Mouse (Mus musculus) liver, embryonic 13.5 days (tissue): ENCODE measurements around the gene H2al1k. TPM values are rescaled to one million over a fixed set of nuclear protein-coding genes. Genes with fewer than 3 reads are reported as not detected.
"Not testable (repeated sequence)": the region's sequence is repeated elsewhere in the genome, so short reads cannot be mapped to it uniquely, and the experiment has no call there.

Source experiments
- ATAC-seq: fragments of 200-750 bp; cut with Nextera tagmentation; 2 replicates; pipeline ENCODE4 v1.8.0; 2017; ENCODE audit warnings: low read depth, mild to moderate bottlenecking, moderate number of reproducible peaks, moderate library complexity
- DNase-seq: peaks from one replicate; pipeline ENCODE4 v3.0.0; 2022
- H3K27ac ChIP-seq: fragments of 300-500 bp; sonication (generic); 2 replicates; pipeline ENCODE4 v1.5.1; 2015; ENCODE audit warnings: moderate library complexity, mild to moderate bottlenecking, inconsistent platforms
- H3K27me3 ChIP-seq: fragments of 300-500 bp; sonication (generic); 2 replicates; pipeline ENCODE4 v1.6.1; 2015; ENCODE audit warnings: mild to moderate bottlenecking, inconsistent platforms
- H3K36me3 ChIP-seq: fragments of 300-500 bp; sonication (generic); 2 replicates; pipeline ENCODE4 v1.6.1; 2015; ENCODE audit warnings: mild to moderate bottlenecking, inconsistent platforms
- H3K4me1 ChIP-seq: fragments of 300-500 bp; sonication (generic); replicated peaks from 2 replicates; pipeline ENCODE4 v1.6.1; 2015; ENCODE audit warnings: inconsistent platforms
- H3K4me2 ChIP-seq: fragments of 300-500 bp; sonication (generic); 2 replicates; pipeline ENCODE4 v1.6.1; 2015; ENCODE audit warnings: inconsistent platforms, mild to moderate bottlenecking, moderate library complexity
- H3K4me3 ChIP-seq: fragments of 300-500 bp; sonication (generic); replicated peaks from 2 replicates; pipeline ENCODE4 v1.5.1; 2015; ENCODE audit warnings: mild to moderate bottlenecking, inconsistent platforms
- H3K9ac ChIP-seq: fragments of 300-500 bp; sonication (generic); 2 replicates; pipeline ENCODE4 v1.6.1; 2015; ENCODE audit warnings: mild to moderate bottlenecking, inconsistent platforms
- H3K9me3 ChIP-seq: fragments of 300-500 bp; sonication (generic); replicated peaks from 2 replicates; pipeline ENCODE4 v1.6.1; 2016; ENCODE audit warnings: inconsistent platforms
- WGBS: fragments of 180-500 bp; shearing (Covaris S2); methylation state at CpG from one replicate; pipeline ENCODE4 v1.1.7; 2015; ENCODE audit not compliant: insufficient replicate concordance; 5-methylcytosine and 5-hydroxymethylcytosine counted together
- polyA plus RNA-seq: library from polyadenylated mRNA; unstranded; fragments of >200 nt; fragmentation: Nextera tagmentation; extraction: Ambion mirVana; gene quantifications from 2 replicates; pipeline ENCODE4 v1.2.1, GENCODE M21; 2015

Gene H2al1k
- not detected in 2 replicates for polyA plus RNA-seq

DNA sequence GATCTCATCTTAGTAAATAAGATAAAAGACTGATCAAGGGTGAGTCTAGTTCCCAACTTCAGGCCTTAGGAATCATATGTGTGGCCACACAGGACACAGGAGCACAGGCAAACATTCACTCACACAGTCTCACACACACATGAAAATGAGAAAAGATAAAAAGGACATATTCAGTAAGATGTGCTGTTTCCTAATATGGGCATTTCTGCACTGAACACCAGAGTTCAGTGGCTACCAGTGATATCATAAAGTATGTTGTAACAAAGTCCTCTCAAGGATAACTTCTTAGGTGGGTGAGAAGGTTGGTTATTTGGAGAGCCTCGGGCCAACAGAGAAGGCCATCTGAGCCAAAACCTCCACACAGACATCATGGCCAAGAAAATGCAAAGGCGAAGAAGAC lies at the start of gene H2al1k:
TSS of gene H2al1k (plus strand) at position 301 of the 400 bp plus-strand sequence.
- not testable (repeated sequence) for ATAC-seq, H3K36me3 ChIP-seq, H3K9me3 ChIP-seq, H3K4me2 ChIP-seq, DNase-seq, H3K4me1 ChIP-seq, H3K27me3 ChIP-seq, H3K27ac ChIP-seq, H3K9ac ChIP-seq, H3K4me3 ChIP-seq
- WGBS, result no CpG with 5 or more reads among the region's 2 CpGs

- no peak for DNase-seq
- H3K36me3 ChIP-seq, result no peaks in the 10 kb centered on the region
- H3K27ac ChIP-seq, result peak overlapping the region; percentile 77
- H3K9me3 ChIP-seq, result no peaks in the 10 kb centered on the region
- H3K4me2 ChIP-seq, result peak overlapping the region; percentile 32
- H3K9ac ChIP-seq, result 0 out of 2 replicates have a peak overlapping the region, but pooled peaks have one; percentile 10
- H3K4me3 ChIP-seq, result no peak overlapping the region
- ATAC-seq, result no peak
- WGBS, result 35% methylated on average over 5 of the region's 5 CpGs
- no peaks in the 10 kb centered on the region for H3K27me3 ChIP-seq
- peaks cover 29% of the 10 kb centered on the region for H3K4me1 ChIP-seq
Measured at GRCm38 (mm10) chrX:9302791-9303190, 47.6 kb upstream of the H2al1k start.

DNA sequence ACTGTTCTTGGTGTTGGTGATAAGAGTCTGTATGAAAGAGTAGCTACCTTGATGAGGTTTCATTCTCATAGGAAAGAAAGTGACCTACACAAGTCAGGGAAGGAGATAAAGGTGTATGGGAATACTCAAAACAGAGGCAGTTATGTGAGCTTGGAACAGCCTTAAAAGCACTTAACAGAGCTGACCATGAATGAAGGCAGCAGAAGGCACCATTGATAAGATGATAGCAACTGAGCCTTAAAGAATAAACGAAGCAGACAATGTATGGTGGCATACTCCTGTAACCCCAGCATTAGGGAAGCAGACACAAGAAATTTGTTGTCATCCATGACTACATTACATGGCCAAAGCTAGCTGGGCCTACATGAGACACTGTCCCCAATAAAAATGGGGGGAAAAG lies 47.0 kb upstream of the H2al1k start:
- Histone ChIP-seq H3K9me3 (no peaks in the 10 kb centered on the region), H3K27me3 (no peaks in the 10 kb centered on the region), H3K4me2 (peak overlapping the region; percentile 32; the same call in 1 of the 2 replicates), H3K36me3 (peaks cover 3% of the 10 kb centered on the region; the same call in 1 of the 2 replicates), H3K4me3 (no peak overlapping the region), H3K4me1 (peaks cover 28% of the 10 kb centered on the region), H3K27ac (peak overlapping the region; percentile 77), H3K9ac (0 out of 2 replicates have a peak overlapping the region, but pooled peaks have one; percentile 6)
- WGBS, result 21% methylated on average over 1 of the region's 1 CpGs
- DNase-seq (peak; percentile 14), ATAC-seq (peak; percentile 56)

GRCm38 (mm10) chrX:9316457-9316856 lies 34.0 kb upstream of the H2al1k start:
- not testable (repeated sequence) for H3K4me1 ChIP-seq, H3K9me3 ChIP-seq, H3K27ac ChIP-seq, H3K36me3 ChIP-seq, H3K9ac ChIP-seq, H3K27me3 ChIP-seq, DNase-seq, H3K4me3 ChIP-seq
- peak; percentile 65 for ATAC-seq
- peak overlapping the region; percentile 28; the same call in 1 of the 2 replicates for H3K4me2 ChIP-seq

DNA sequence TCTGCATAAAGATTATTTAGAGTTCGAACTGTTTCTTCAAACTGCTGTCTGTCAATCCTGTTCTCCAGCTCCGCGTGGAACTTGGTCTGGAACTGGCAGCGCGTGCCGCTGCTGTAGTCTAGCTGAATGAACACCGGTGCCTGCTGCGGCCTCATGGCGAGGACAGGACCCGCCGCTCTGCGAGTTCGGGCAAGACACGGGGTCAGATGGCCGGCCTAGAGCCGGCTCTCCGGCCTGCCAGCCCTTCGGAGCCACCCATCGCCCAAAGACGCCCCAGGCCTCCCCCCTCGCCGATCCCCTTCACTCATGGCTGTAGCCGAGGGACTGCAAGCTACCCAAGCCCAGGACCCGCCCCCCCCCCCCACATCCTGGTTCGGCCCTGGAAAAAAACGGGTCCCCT lies 22.5 kb upstream of the H2al1k start:
- 86% methylated on average over 26 of the region's 26 CpGs for WGBS

DNA sequence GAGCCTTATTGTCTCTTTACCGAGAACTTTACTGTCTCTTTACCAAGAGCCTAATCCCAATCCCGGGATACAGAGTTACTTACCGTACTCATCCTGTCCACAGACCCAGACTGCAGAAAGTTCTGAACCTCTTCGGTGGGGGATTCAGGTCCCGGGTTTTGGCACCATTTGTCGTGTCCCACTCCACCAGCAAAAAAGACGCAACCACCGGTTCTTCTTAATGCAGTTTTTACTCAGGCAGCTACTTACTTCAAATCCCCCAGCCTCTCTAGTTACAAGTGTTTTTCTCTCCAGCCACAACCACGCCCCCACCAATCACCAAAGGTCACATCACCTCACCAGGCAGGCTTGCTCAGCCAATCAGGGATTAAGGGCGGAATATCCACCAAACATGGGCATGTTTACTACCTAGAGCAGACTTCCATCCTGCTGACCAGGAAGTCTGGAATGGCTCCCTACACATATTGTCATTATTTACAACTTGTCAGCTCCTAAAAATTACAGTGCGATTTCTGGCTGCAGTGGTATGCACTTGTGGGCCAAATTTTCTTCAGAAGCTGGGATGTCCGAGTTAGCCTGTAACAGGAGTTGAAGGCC lies 18.0 kb upstream of the H2al1k start:
- H3K36me3 ChIP-seq, H3K27ac ChIP-seq, H3K9me3 ChIP-seq, H3K4me1 ChIP-seq, H3K27me3 ChIP-seq, ATAC-seq, H3K9ac ChIP-seq, H3K4me2 ChIP-seq: not testable (repeated sequence)
- WGBS, result 78% methylated on average over 12 of the region's 12 CpGs
- peak; percentile 12 for DNase-seq
- peak overlapping the region; percentile 25; the same call in 1 of the 2 replicates for H3K4me3 ChIP-seq

More for the DNA sequence above, 22.5 kb upstream of the H2al1k start:
- not testable (repeated sequence) for H3K4me2 ChIP-seq, H3K9ac ChIP-seq, H3K27ac ChIP-seq, H3K27me3 ChIP-seq, H3K9me3 ChIP-seq, H3K36me3 ChIP-seq, H3K4me1 ChIP-seq, ATAC-seq, DNase-seq, H3K4me3 ChIP-seq

DNA sequence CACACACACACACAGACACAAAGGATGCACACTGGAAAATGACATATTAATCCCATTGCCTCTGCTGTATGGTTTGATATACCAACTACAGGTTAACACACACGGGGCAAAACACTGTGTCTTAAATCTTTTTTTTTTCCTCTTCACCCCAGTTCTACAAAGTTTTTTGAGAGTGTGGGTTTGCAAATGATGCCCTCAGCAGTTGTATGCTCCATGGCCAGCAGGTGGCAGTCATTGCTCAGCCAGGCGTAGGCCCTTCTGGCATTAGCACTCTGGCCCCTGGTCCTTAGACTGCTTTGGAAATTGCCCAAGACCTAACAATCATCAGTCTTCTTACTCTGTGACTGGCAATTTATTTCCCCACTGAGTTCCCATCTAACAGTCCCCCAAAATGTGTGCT lies 17.4 kb upstream of the H2al1k start:
- peak; percentile 29 for DNase-seq
- not testable (repeated sequence) for H3K4me1 ChIP-seq, H3K4me3 ChIP-seq, H3K36me3 ChIP-seq, H3K27me3 ChIP-seq, H3K9ac ChIP-seq, H3K4me2 ChIP-seq, H3K27ac ChIP-seq, H3K9me3 ChIP-seq, ATAC-seq
- 19% methylated on average over 2 of the region's 2 CpGs for WGBS

- not testable (repeated sequence) for H3K36me3 ChIP-seq, H3K27ac ChIP-seq, DNase-seq, H3K4me1 ChIP-seq, H3K4me2 ChIP-seq, ATAC-seq, H3K27me3 ChIP-seq, H3K4me3 ChIP-seq, H3K9ac ChIP-seq, H3K9me3 ChIP-seq
- WGBS, result 57% methylated on average over 1 of the region's 1 CpGs
Measured at GRCm38 (mm10) chrX:9334996-9335395, 15.4 kb upstream of the H2al1k start.

- not testable (repeated sequence) for H3K9me3 ChIP-seq, DNase-seq, H3K9ac ChIP-seq, H3K4me1 ChIP-seq, H3K27ac ChIP-seq, H3K4me2 ChIP-seq, H3K4me3 ChIP-seq, H3K27me3 ChIP-seq, H3K36me3 ChIP-seq, ATAC-seq
- WGBS, result 24% methylated on average over 2 of the region's 2 CpGs
Measured at GRCm38 (mm10) chrX:9374012-9374411, 23.6 kb downstream of the H2al1k start.

- not testable (repeated sequence) for H3K9me3 ChIP-seq, DNase-seq, H3K9ac ChIP-seq, H3K27me3 ChIP-seq, H3K36me3 ChIP-seq, ATAC-seq, H3K27ac ChIP-seq, H3K4me2 ChIP-seq, H3K4me1 ChIP-seq, H3K4me3 ChIP-seq
Measured at GRCm38 (mm10) chrX:9375927-9376326, 25.5 kb downstream of the H2al1k start.
